Mouse (Mus musculus) cerebellum, adult 2 months (tissue): ENCODE data around the gene Dnah1. TPM values are rescaled to one million over a fixed set of nuclear protein-coding genes. Genes with fewer than 3 reads are reported as not detected.

Source experiments
- DNase-seq, 2 experiments: peaks; one replicate each; pipeline ENCODE4 v3.0.0; 2021
- H3K27ac ChIP-seq: fragments of 200-500 bp; 2 replicates; pipeline ENCODE4 v1.5.1; 2012; ENCODE audit warnings: low read length, control low read depth, inconsistent platforms; ENCODE audit not compliant: insufficient read depth
- H3K27me3 ChIP-seq: fragments of 200-500 bp; 2 replicates; pipeline ENCODE4 v1.6.1; 2012; ENCODE audit warnings: inconsistent platforms, mild to moderate bottlenecking, low read length, moderate library complexity; ENCODE audit not compliant: control insufficient read depth, insufficient read depth
- H3K4me1 ChIP-seq: fragments of 200-500 bp; 2 replicates; pipeline ENCODE4 v1.6.1; 2011; ENCODE audit warnings: low read length; ENCODE audit not compliant: control insufficient read depth, insufficient read depth
- H3K4me3 ChIP-seq: fragments of 200-500 bp; replicated peaks from 2 replicates; pipeline ENCODE3; 2011; ENCODE audit warnings: mild to moderate bottlenecking, low read depth, low read length, control low read depth; ENCODE audit not compliant: insufficient read depth
- CTCF ChIP-seq: fragments of 200-500 bp; IDR thresholded peaks from 2 replicates; pipeline ENCODE4 v1.5.1; 2011; ENCODE audit warnings: low read depth, mild to moderate bottlenecking, control low read depth, low read length, moderate library complexity, borderline replicate concordance; ENCODE audit not compliant: insufficient read depth
- POLR2A ChIP-seq: fragments of 200-500 bp; IDR thresholded peaks from 2 replicates; pipeline ENCODE4 v1.6.1; 2011; ENCODE audit warnings: low read length, control low read depth, borderline replicate concordance; ENCODE audit not compliant: insufficient read depth
- WGBS: fragments of 180-500 bp; shearing (Covaris S2); methylation state at CpG from one replicate; pipeline ENCODE4 v1.1.7; 2018; 5-methylcytosine and 5-hydroxymethylcytosine counted together
- polyA plus RNA-seq: library from polyadenylated mRNA; depleted of rRNA; stranded (reverse); fragments of >200 nt; gene quantifications from 2 replicates; pipeline ENCODE4 v1.2.3, GENCODE M21; 2012; rRNA removed

Gene Dnah1
- polyA plus RNA-seq, 1 experiment, result 1.3 TPM

- no peak overlapping the region for H3K27ac ChIP-seq
- DNase-seq, result no peak
- 91% methylated on average over 3 of the region's 3 CpGs for WGBS
Observed at GRCm38 (mm10) chr14:31212499-31212898, 111.2 kb downstream of the Dnah1 start.

GRCm38 (mm10) chr14:31211854-31212253 lies 111.8 kb downstream of the Dnah1 start:
- Histone ChIP-seq H3K4me1 (peaks cover 7% of the 10 kb centered on the region; the same call in 1 of the 2 replicates), H3K27me3 (no peaks in the 10 kb centered on the region), H3K4me3 (no peak overlapping the region), H3K27ac (no peak overlapping the region)
- TF ChIP-seq POLR2A (no peak), CTCF (no peak)
- DNase-seq, result no peak
- 93% methylated on average over 6 of the region's 6 CpGs for WGBS

More at GRCm38 (mm10) chr14:31212499-31212898, 111.2 kb downstream of the Dnah1 start:
- Histone ChIP-seq H3K27me3 (no peaks in the 10 kb centered on the region), H3K4me3 (no peak overlapping the region), H3K4me1 (peaks cover 10% of the 10 kb centered on the region)
- TF ChIP-seq POLR2A (no peak), CTCF (no peak)

Other genes starting within 250 kb of the Dnah1 start
- gene Smim4, start 194.9 kb downstream of the Dnah1 start, polyA plus RNA-seq, result 35.3 and 42.4 TPM in 2 replicates
- 28.3 and 28.4 TPM in 2 replicates for gene Nt5dc2, start 192.8 kb downstream of the Dnah1 start, polyA plus RNA-seq
- 8.6 and 9.6 TPM in 2 replicates for gene Stab1, start 155.3 kb downstream of the Dnah1 start, polyA plus RNA-seq
- 6.1 and 7.6 TPM in 2 replicates for gene Tnnc1, start 115.6 kb downstream of the Dnah1 start, polyA plus RNA-seq
- 292 and 304 TPM in 2 replicates for gene Nisch, start 107.0 kb downstream of the Dnah1 start, polyA plus RNA-seq
- gene Sema3g, start 106.0 kb downstream of the Dnah1 start, polyA plus RNA-seq, result 3.0 and 3.2 TPM in 2 replicates
- 6.5 and 7.8 TPM in 2 replicates for gene Phf7, start 72.6 kb downstream of the Dnah1 start, polyA plus RNA-seq
- gene Bap1, start 72.4 kb downstream of the Dnah1 start, polyA plus RNA-seq, result 128 and 131 TPM in 2 replicates
- gene Capn7, start 12.7 kb upstream of the Dnah1 start, polyA plus RNA-seq, result 38.0 and 40.4 TPM in 2 replicates
- 72.9 and 77.1 TPM in 2 replicates for gene Sh3bp5, start 112.2 kb upstream of the Dnah1 start, polyA plus RNA-seq
- gene Eaf1, start 170.5 kb upstream of the Dnah1 start, polyA plus RNA-seq, result 25.0 and 26.5 TPM in 2 replicates
- 22.8 and 23.6 TPM in 2 replicates for gene Mettl6, start 171.1 kb upstream of the Dnah1 start, polyA plus RNA-seq